Mouse (Mus musculus) olfactory bulb, adult 2 months (tissue): Measurements from ENCODE around the gene Tprkb.
"Not testable (repeated sequence)": the region's sequence is repeated elsewhere in the genome, so short reads cannot be mapped to it uniquely, and the experiment has no call there.

Source experiments
- CTCF ChIP-seq: fragments of 200-500 bp; IDR thresholded peaks from 2 replicates; pipeline ENCODE4 v1.5.1; 2012; ENCODE audit warnings: low read depth, mild to moderate bottlenecking, low read length, moderate library complexity; ENCODE audit not compliant: insufficient read depth
- POLR2A ChIP-seq: fragments of 200-500 bp; IDR thresholded peaks from 2 replicates; pipeline ENCODE4 v1.6.1; 2012; ENCODE audit warnings: mild to moderate bottlenecking, low read depth, low read length, moderate library complexity; ENCODE audit not compliant: insufficient read depth

DNA sequence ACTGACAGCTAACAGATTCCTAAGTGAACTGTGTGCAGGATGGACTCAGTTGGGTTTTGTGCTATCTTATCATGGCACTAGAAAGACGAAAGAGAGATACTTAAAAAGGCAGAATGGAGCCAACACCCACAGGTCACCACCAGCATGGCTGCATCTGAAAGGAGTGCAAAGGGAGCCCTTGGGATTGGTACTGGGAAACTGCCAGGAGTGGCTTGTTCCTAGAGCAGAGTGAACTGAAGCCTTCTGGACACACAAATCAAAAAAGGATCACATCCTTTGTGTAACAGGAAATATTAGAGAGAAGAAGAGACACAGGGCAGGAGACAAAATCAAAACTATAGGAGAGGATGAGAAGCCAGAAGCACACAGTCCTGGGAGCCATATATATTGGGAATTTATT, 44.7 kb upstream of the Tprkb start:
- not testable (repeated sequence) for TF ChIP-seq CTCF, POLR2A
